Mouse (Mus musculus) heart, embryonic 14.5 days (tissue): ENCODE results near the gene Taok3. TPM values are rescaled to one million over a fixed set of nuclear protein-coding genes. Genes with fewer than 3 reads are reported as not detected.

Experiments used
- ATAC-seq: fragments of 200-750 bp; cut with Nextera tagmentation; 2 replicates; pipeline ENCODE4 v1.8.0; 2017; ENCODE audit warnings: low read depth, moderate TSS enrichment; ENCODE audit not compliant: insufficient number of reproducible peaks, insufficient read depth, low FRiP score
- H3K27ac ChIP-seq, 2 experiments: fragments of 200-500 bp in 1 of 2; fragments of 300-500 bp in 1 of 2; sonication (generic) in 1 of 2; replicated peaks in 1 of 2; 2 replicates each; pipeline ENCODE4 v1.5.1; 2012 to 2014; ENCODE audit warnings: low read depth in 2 of 2, low read length in 2 of 2, control low read depth in 1 of 2, mild to moderate bottlenecking in 1 of 2, mixed read lengths in 1 of 2; ENCODE audit not compliant: control insufficient read depth in 1 of 2, insufficient read depth in 1 of 2
- H3K27me3 ChIP-seq: fragments of 300-500 bp; sonication (generic); 2 replicates; pipeline ENCODE4 v1.6.1; 2014; ENCODE audit warnings: mild to moderate bottlenecking, low read length, control low read depth; ENCODE audit not compliant: control insufficient read depth, insufficient read depth
- H3K36me3 ChIP-seq: fragments of 300-500 bp; sonication (generic); 2 replicates; pipeline ENCODE4 v1.6.1; 2014; ENCODE audit warnings: mild to moderate bottlenecking, control low read depth, low read length, mixed read lengths; ENCODE audit not compliant: control insufficient read depth, insufficient read depth
- H3K4me1 ChIP-seq, 2 experiments: fragments of 200-500 bp in 1 of 2; fragments of 300-500 bp in 1 of 2; sonication (generic) in 1 of 2; 2 replicates each; pipeline ENCODE4 v1.6.1; 2012 to 2014; ENCODE audit warnings: low read length in 2 of 2, control low read depth in 1 of 2, mixed read lengths in 1 of 2; ENCODE audit not compliant: control insufficient read depth in 2 of 2, insufficient read depth in 2 of 2
- H3K4me2 ChIP-seq: fragments of 300-500 bp; sonication (generic); 2 replicates; pipeline ENCODE4 v1.6.1; 2014; ENCODE audit warnings: mild to moderate bottlenecking, low read length
- H3K4me3 ChIP-seq, 2 experiments: fragments of 200-500 bp in 1 of 2; fragments of 300-500 bp in 1 of 2; sonication (generic) in 1 of 2; 2 replicates each; pipeline ENCODE4 v1.5.1; 2012 to 2014; ENCODE audit warnings: low read length in 2 of 2, mild to moderate bottlenecking in 2 of 2, control low read depth in 1 of 2, low read depth in 1 of 2, moderate library complexity in 1 of 2; ENCODE audit not compliant: control insufficient read depth in 1 of 2, insufficient read depth in 1 of 2
- H3K9ac ChIP-seq: fragments of 300-500 bp; sonication (generic); 2 replicates; pipeline ENCODE4 v1.6.1; 2014; ENCODE audit warnings: mild to moderate bottlenecking, low read length
- H3K9me3 ChIP-seq: fragments of 300-500 bp; sonication (generic); 2 replicates; pipeline ENCODE4 v1.6.1; 2016; ENCODE audit warnings: low read length, control low read depth; ENCODE audit not compliant: control insufficient read depth
- WGBS: fragments of 180-500 bp; shearing (Covaris S2); extraction: QIAGEN DNeasy Blood & Tissue Kit; methylation state at CpG from one replicate; pipeline ENCODE4 v1.1.7; 2014; 5-methylcytosine and 5-hydroxymethylcytosine counted together
- polyA plus RNA-seq: library from polyadenylated mRNA; unstranded; fragments of >200 nt; fragmentation: Nextera tagmentation; extraction: Ambion mirVana; gene quantifications from 2 replicates; pipeline ENCODE4 v1.2.1, GENCODE M21; 2014

Gene Taok3
- polyA plus RNA-seq, 1 experiment from 2014 or later, result 8.9 TPM

- H3K4me2 ChIP-seq, result no peak overlapping the region
- H3K9ac ChIP-seq, result no peak overlapping the region
- no peak overlapping the region for H3K4me3 ChIP-seq
- WGBS, result 67% methylated on average over 12 of the region's 12 CpGs
- no peaks in the 10 kb centered on the region for H3K27me3 ChIP-seq
- no peak overlapping the region for H3K27ac ChIP-seq
- no peaks in the 10 kb centered on the region for H3K4me1 ChIP-seq
- peaks cover 10% of the 10 kb centered on the region; the same call in 1 of the 2 replicates for H3K36me3 ChIP-seq
- no peaks in the 10 kb centered on the region for H3K9me3 ChIP-seq
- ATAC-seq, result no peak
These were observed 111.1 kb downstream of the Taok3 start for GRCm38 (mm10) chr5:117231059-117231458.

GRCm38 (mm10) chr5:117236540-117236939 lies 116.6 kb downstream of the Taok3 start:
- H3K4me3 ChIP-seq, result no peak overlapping the region
- 85% methylated on average over 5 of the region's 5 CpGs for WGBS
- H3K4me1 ChIP-seq, result peaks cover under 1 to 2% of the 10 kb centered on the region in 2 experiments; a peak in 3 of 4 replicates
- no peak overlapping the region for H3K9ac ChIP-seq
- no peak overlapping the region for H3K4me2 ChIP-seq
- H3K36me3 ChIP-seq, result no peaks in the 10 kb centered on the region
- no peak overlapping the region for H3K27ac ChIP-seq
- ATAC-seq, result no peak
- H3K9me3 ChIP-seq, result no peaks in the 10 kb centered on the region
- H3K27me3 ChIP-seq, result no peaks in the 10 kb centered on the region

GRCm38 (mm10) chr5:117239106-117239505 lies 119.2 kb downstream of the Taok3 start:
- WGBS, result 92% methylated on average over 4 of the region's 4 CpGs
- Histone ChIP-seq H3K27me3 (no peaks in the 10 kb centered on the region), H3K9ac (no peak overlapping the region), H3K9me3 (no peaks in the 10 kb centered on the region), H3K27ac (no peak overlapping the region), H3K4me1 (peaks cover 4 to 7% of the 10 kb centered on the region in 2 experiments; a peak in 3 of 4 replicates), H3K4me2 (no peak overlapping the region), H3K36me3 (no peaks in the 10 kb centered on the region), H3K4me3 (no peak overlapping the region)
- ATAC-seq, result no peak

- peak overlapping the region; percentile 46 to 49 for H3K4me3 ChIP-seq
- H3K9ac ChIP-seq, result peak overlapping the region; percentile 63
- H3K4me2 ChIP-seq, result peak overlapping the region; percentile 77
- WGBS, result 7% methylated on average over 12 of the region's 12 CpGs
- H3K36me3 ChIP-seq, result no peaks in the 10 kb centered on the region
- no peak for ATAC-seq
- H3K4me1 ChIP-seq, result peaks cover 4 to 7% of the 10 kb centered on the region in 2 experiments; a peak in 3 of 4 replicates
- H3K27ac ChIP-seq, result no peak overlapping the region
- no peaks in the 10 kb centered on the region for H3K9me3 ChIP-seq
- H3K27me3 ChIP-seq, result no peaks in the 10 kb centered on the region
These were observed 120.4 kb downstream of the Taok3 start for GRCm38 (mm10) chr5:117240321-117240731.

GRCm38 (mm10) chr5:117240761-117241322 lies 120.9 kb downstream of the Taok3 start:
- Histone ChIP-seq H3K9ac (peak overlapping the region; percentile 63), H3K4me2 (peak overlapping the region; percentile 77), H3K4me3 (peak overlapping the region; percentile 46 to 49), H3K9me3 (no peaks in the 10 kb centered on the region), H3K36me3 (no peaks in the 10 kb centered on the region), H3K27me3 (no peaks in the 10 kb centered on the region), H3K4me1 (peaks cover 4 to 7% of the 10 kb centered on the region in 2 experiments; a peak in 3 of 4 replicates), H3K27ac (peak overlapping the region; percentile 12 to 47; a peak in 2 of 4 replicates)
- no peak for ATAC-seq
- 7% methylated on average over 32 of the region's 32 CpGs for WGBS

GRCm38 (mm10) chr5:117241935-117242531 lies 122.1 kb downstream of the Taok3 start:
- WGBS, result 59% methylated on average over 16 of the region's 16 CpGs
- no peak for ATAC-seq
- Histone ChIP-seq H3K4me2 (peak overlapping the region; percentile 77), H3K4me3 (no peak overlapping the region), H3K36me3 (no peaks in the 10 kb centered on the region), H3K9me3 (no peaks in the 10 kb centered on the region), H3K4me1 (peaks cover 4 to 7% of the 10 kb centered on the region in 2 experiments; a peak in 3 of 4 replicates), H3K27ac (no peak overlapping the region), H3K9ac (no peak overlapping the region), H3K27me3 (no peaks in the 10 kb centered on the region)

- ATAC-seq, result no peak
- Histone ChIP-seq H3K27ac (no peak overlapping the region), H3K4me1 (peaks cover 4 to 7% of the 10 kb centered on the region in 2 experiments; a peak in 3 of 4 replicates), H3K9me3 (no peaks in the 10 kb centered on the region), H3K36me3 (no peaks in the 10 kb centered on the region), H3K4me2 (peak overlapping the region; percentile 77), H3K4me3 (peak overlapping the region; percentile 35 to 41), H3K9ac (peak overlapping the region; percentile 55), H3K27me3 (no peaks in the 10 kb centered on the region)
- 31% methylated on average over 22 of the region's 22 CpGs for WGBS
These were observed 122.9 kb downstream of the Taok3 start for GRCm38 (mm10) chr5:117242671-117243478.
